ENCODE assay signal across 9 mouse cellular contexts in the genomic region with DNA sequence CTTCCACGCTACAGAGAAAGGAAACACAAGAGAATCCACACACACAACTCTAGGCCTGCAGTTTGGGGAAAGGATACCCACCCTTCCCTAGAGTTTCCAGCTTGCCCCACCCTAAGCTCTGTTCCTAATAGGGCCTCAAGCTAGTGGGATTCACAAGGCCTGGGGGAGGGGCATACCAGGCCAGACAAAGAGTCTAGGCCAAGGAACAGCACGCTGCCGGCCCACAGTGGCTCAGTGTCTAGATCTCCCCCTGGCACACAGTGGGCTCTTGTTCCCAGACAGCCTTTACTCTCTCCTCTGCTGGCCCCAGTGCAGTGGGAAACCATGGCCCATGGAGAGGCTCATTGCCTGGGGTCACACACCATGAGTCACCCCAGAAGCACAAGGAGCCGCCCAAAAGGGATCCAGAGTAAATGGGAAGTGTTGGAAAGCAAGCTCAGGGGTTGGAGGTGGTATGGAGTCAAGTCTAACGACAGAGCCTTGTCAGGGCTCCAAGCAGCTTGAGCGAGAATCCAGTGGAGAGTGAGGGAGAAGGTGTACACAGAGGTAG. TPM values are rescaled to one million over a fixed set of nuclear protein-coding genes. Genes with fewer than 3 reads are reported as not detected.
DNase-seq lines count a peak whose midpoint lies in the region; ATAC-seq lines count a peak whose summit lies in the region.
"Had no signal": no experiment of that assay in that cellular context is flagged by ENCODE, and none has a peak within 500 bp of the region (broad histone marks: within the 10 kb centered on the region; RNA-seq: fewer than 3 reads in every experiment).

No protein-coding gene starts in this region.

- H3K9me3 ChIP-seq in hindbrain, embryonic 15.5 days, result no peaks in the 10 kb centered on the region

- peaks cover 41% of the 10 kb centered on the region for H3K4me1 ChIP-seq in hindbrain, embryonic 15.5 days (replicated peaks)

- peak overlapping the region; percentile 7; the same call in 1 of the 2 replicates for H3K4me2 ChIP-seq in hindbrain, embryonic 15.5 days

- ATAC-seq in hindbrain, embryonic 15.5 days (ENCODE audit: low FRiP score, low read depth), result no peak

- no peak overlapping the region for H3K9ac ChIP-seq in hindbrain, embryonic 15.5 days

- H3K27me3 ChIP-seq in hindbrain, embryonic 15.5 days, result peaks cover 10% of the 10 kb centered on the region

- H3K4me3 ChIP-seq in hindbrain, embryonic 15.5 days, result no peak overlapping the region

- WGBS in hindbrain, embryonic 15.5 days, result 57% methylated on average over 6 of the region's 6 CpGs

- H3K36me3 ChIP-seq in hindbrain, embryonic 15.5 days, result no peaks in the 10 kb centered on the region

- intact Hi-C loops in heart, postnatal 10 days (cut with DNase I), result no loop called here

- DNase-seq in heart, adult 11 months, result peak; percentile 94
- DNase-seq in heart, postnatal 10 days, result no peak
- peak; percentile 55 for DNase-seq in retina, postnatal 1 day
- DNase-seq in retina, embryonic 14.5 days (ENCODE audit: low spot score), result no peak
- DNase-seq in ovary, postnatal 14 days (ENCODE audit: low spot score), result no peak
- DNase-seq in adrenal gland, postnatal 14 days, result no peak
- no peak for DNase-seq in kidney, postnatal 10 days
- DNase-seq: gastrocnemius, postnatal 25 days had no signal

- no peak overlapping the region for H3K27ac ChIP-seq in hindbrain, embryonic 15.5 days (replicated peaks)

RNA-seq across cellular contexts. Expression of a gene that starts 3.5 kb away (rescaled TPM):
- 10 to 100 TPM; 30.5 to 31.1 TPM for total RNA-seq in heart, postnatal 10 days (2021)
- polyA plus RNA-seq in hindbrain, embryonic 15.5 days (2015; fragmentation: Nextera tagmentation; extraction: Ambion mirVana), result 24.8 and 29.2 TPM in 2 replicates
- 22.4 and 24.3 TPM in 2 replicates for total RNA-seq in adrenal gland, postnatal 14 days (2021)

RNA-seq across cellular contexts. Expression of a gene that starts 7.7 kb away (rescaled TPM):
- 10 to 100 TPM in 1 of 2 experiments, 1 to 10 TPM in 1; 9.8 to 10.3 TPM for total RNA-seq in heart, postnatal 10 days (2021)
- polyA plus RNA-seq in hindbrain, embryonic 15.5 days (2015; fragmentation: Nextera tagmentation; extraction: Ambion mirVana), result 34.7 and 36.9 TPM in 2 replicates
- 15.3 and 21.3 TPM in 2 replicates for total RNA-seq in adrenal gland, postnatal 14 days (2021)

RNA-seq across cellular contexts. Expression of a gene that starts 13.4 kb away (rescaled TPM):
- 10 to 100 TPM; 10.6 to 12.4 TPM for total RNA-seq in heart, postnatal 10 days (2021)
- polyA plus RNA-seq in hindbrain, embryonic 15.5 days (2015; fragmentation: Nextera tagmentation; extraction: Ambion mirVana), result 49.5 and 50.4 TPM in 2 replicates
- total RNA-seq in adrenal gland, postnatal 14 days (2021), result 19.7 and 20.8 TPM in 2 replicates

RNA-seq across cellular contexts. Expression of a gene that starts 18.5 kb away (rescaled TPM):
- under 1 TPM in 1 of 2 experiments, not detected in 1; 0.10 TPM for total RNA-seq in heart, postnatal 10 days (2021)
- polyA plus RNA-seq in hindbrain, embryonic 15.5 days (2015; fragmentation: Nextera tagmentation; extraction: Ambion mirVana), result not detected in 2 replicates
- total RNA-seq in adrenal gland, postnatal 14 days (2021), result 0.41 and 0.53 TPM in 2 replicates
- total RNA-seq: gastrocnemius, postnatal 25 days had no signal

RNA-seq across cellular contexts. Expression of a gene that starts 48.9 kb away (rescaled TPM):
- total RNA-seq in heart, postnatal 10 days (2021), result 10 to 100 TPM; 26.6 to 27.6 TPM
- 33.5 and 43.9 TPM in 2 replicates for polyA plus RNA-seq in hindbrain, embryonic 15.5 days (2015; fragmentation: Nextera tagmentation; extraction: Ambion mirVana)
- 45.3 and 54.8 TPM in 2 replicates for total RNA-seq in adrenal gland, postnatal 14 days (2021)

Comparison
In these comparisons a context has a peak if more than half of its experiments do, and no peak if none do; other contexts are left out.
1. DNase-seq: peak in heart, adult 11 months (single experiment) and retina, postnatal 1 day (single experiment); none in heart, postnatal 10 days (0 of 2), retina, embryonic 14.5 days (single experiment), ovary, postnatal 14 days (single experiment), adrenal gland, postnatal 14 days (single experiment) and kidney, postnatal 10 days (single experiment).